Mouse (Mus musculus): ENCODE measurements around the gene Tmod1. TPM values are rescaled to one million over a fixed set of nuclear protein-coding genes. Genes with fewer than 3 reads are reported as not detected.

Gene Tmod1
- polyA plus RNA-seq, 1 experiment: 48.2 TPM

DNA sequence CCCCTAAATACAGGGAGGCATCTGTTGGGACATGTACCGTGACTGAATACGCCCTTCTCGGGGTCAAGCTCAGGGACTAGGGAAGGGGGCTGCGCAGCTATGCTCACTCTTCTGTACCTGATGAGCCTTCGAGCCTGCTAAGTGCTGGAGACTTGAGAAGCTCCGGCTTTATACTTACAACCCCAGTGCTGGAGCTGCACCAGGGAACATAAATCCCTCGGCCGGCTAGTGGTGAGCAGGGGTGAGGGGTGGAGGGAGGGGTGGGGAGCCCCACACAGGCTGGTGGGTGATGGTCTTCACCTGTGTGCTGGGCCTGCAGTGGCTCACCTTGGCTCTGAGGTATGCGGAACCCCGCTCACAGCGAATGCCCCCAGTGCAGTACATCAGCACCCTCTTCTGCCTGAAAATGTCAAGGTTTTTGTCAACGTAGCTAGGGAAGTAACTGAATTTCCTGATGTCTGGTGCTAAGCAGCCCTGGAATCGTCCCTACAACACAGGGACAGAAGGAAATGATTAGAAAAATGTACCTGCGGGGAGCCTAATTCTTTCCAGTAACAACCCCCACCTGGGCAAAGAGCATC is 80.9 kb downstream of the Tmod1 start:
- Histone ChIP-seq H3K4me1 (ENCODE audit: control insufficient read depth, insufficient read depth, low read length) (no peaks in the 10 kb centered on the region), H3K27ac (ENCODE audit: insufficient read depth, low read length) (no peak overlapping the region), H3K4me3 (ENCODE audit: insufficient read depth, low read length) (no peak overlapping the region)
- TF ChIP-seq POLR2A (IDR thresholded peaks at IDR 0.05; ENCODE audit: extremely low read depth, insufficient read depth, low read length): no peak
- TF ChIP-seq CTCF (IDR thresholded peaks at IDR 0.05; ENCODE audit: extremely low read depth, insufficient read depth, low read length): peak; percentile 21

DNA sequence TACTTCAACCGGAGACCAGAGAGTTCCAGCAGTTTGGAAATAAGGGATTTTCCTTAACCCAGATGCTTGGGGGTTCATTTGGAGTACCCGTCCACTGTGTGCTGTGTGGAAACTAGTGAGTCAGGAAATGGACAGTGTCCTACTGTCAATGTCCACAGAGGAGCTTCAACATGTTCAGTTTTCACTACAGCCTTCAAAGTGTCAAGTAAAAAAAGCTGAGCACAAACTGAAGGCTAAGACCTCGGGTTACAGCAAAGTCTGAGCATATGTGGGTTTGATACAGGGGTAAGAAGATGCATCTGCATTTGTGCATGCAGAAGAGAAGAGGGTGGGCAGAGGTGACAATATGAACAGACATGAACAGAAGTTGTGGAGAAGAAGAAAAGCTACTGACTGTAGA is 82.0 kb downstream of the Tmod1 start:
- no peak overlapping the region for H3K4me3 ChIP-seq (ENCODE audit: insufficient read depth, low read length)
- H3K4me1 ChIP-seq (ENCODE audit: control insufficient read depth, insufficient read depth, low read length): no peaks in the 10 kb centered on the region
- no peak for TF ChIP-seq POLR2A (IDR thresholded peaks at IDR 0.05; ENCODE audit: extremely low read depth, insufficient read depth, low read length)
- TF ChIP-seq CTCF (IDR thresholded peaks at IDR 0.05; ENCODE audit: extremely low read depth, insufficient read depth, low read length): no peak
- H3K27ac ChIP-seq (ENCODE audit: insufficient read depth, low read length): no peak overlapping the region

GRCm38 (mm10) chr4:46123358-46123757 is 84.6 kb downstream of the Tmod1 start:
- no peaks in the 10 kb centered on the region for H3K4me1 ChIP-seq (ENCODE audit: control insufficient read depth, insufficient read depth, low read length)

GRCm38 (mm10) chr4:46126541-46126940 is 87.8 kb downstream of the Tmod1 start:
- H3K27ac ChIP-seq (ENCODE audit: insufficient read depth, low read length): no peak overlapping the region
- no peaks in the 10 kb centered on the region for H3K4me1 ChIP-seq (ENCODE audit: control insufficient read depth, insufficient read depth, low read length)
- H3K4me3 ChIP-seq (ENCODE audit: insufficient read depth, low read length): no peak overlapping the region
- TF ChIP-seq CTCF (IDR thresholded peaks at IDR 0.05; ENCODE audit: extremely low read depth, insufficient read depth, low read length): peak; percentile 99
- no peak for TF ChIP-seq POLR2A (IDR thresholded peaks at IDR 0.05; ENCODE audit: extremely low read depth, insufficient read depth, low read length)

More at GRCm38 (mm10) chr4:46123358-46123757, 84.6 kb downstream of the Tmod1 start:
- TF ChIP-seq CTCF (IDR thresholded peaks at IDR 0.05; ENCODE audit: extremely low read depth, insufficient read depth, low read length): no peak
- Histone ChIP-seq H3K27ac (ENCODE audit: insufficient read depth, low read length) (no peak overlapping the region), H3K4me3 (ENCODE audit: insufficient read depth, low read length) (no peak overlapping the region)

GRCm38 (mm10) chr4:46129311-46130004 is 90.7 kb downstream of the Tmod1 start:
- TF ChIP-seq CTCF (IDR thresholded peaks at IDR 0.05; ENCODE audit: extremely low read depth, insufficient read depth, low read length): no peak
- no peak for TF ChIP-seq POLR2A (IDR thresholded peaks at IDR 0.05; ENCODE audit: extremely low read depth, insufficient read depth, low read length)
- Histone ChIP-seq H3K27ac (ENCODE audit: insufficient read depth, low read length) (no peak overlapping the region), H3K4me3 (ENCODE audit: insufficient read depth, low read length) (no peak overlapping the region), H3K4me1 (ENCODE audit: control insufficient read depth, insufficient read depth, low read length) (peaks cover 1% of the 10 kb centered on the region; the same call in 1 of the 2 replicates)

DNA sequence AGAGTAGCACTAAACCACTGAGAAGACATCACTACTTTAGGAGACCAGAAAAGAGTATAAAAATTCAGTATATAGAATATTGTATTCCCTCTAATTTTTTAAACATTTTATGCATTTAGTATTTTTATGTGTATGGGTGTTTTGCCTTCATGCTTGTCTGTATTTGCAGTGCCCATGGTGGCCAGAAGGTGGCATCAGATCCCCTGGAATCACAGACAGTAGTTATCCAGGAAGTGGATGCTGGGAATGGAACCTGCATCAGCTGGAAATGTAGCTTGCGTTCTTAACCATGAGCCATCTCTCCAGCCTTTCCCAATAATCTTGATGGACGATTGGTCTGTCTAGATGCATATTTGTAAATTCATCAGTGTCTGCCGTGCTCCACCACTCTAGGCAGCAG is 91.5 kb downstream of the Tmod1 start:
- Histone ChIP-seq H3K4me1 (ENCODE audit: control insufficient read depth, insufficient read depth, low read length) (peaks cover 1% of the 10 kb centered on the region; the same call in 1 of the 2 replicates), H3K4me3 (ENCODE audit: insufficient read depth, low read length) (no peak overlapping the region), H3K27ac (ENCODE audit: insufficient read depth, low read length) (no peak overlapping the region)
- peak; percentile 66 for TF ChIP-seq CTCF (IDR thresholded peaks at IDR 0.05; ENCODE audit: extremely low read depth, insufficient read depth, low read length)
- no peak for TF ChIP-seq POLR2A (IDR thresholded peaks at IDR 0.05; ENCODE audit: extremely low read depth, insufficient read depth, low read length)

DNA sequence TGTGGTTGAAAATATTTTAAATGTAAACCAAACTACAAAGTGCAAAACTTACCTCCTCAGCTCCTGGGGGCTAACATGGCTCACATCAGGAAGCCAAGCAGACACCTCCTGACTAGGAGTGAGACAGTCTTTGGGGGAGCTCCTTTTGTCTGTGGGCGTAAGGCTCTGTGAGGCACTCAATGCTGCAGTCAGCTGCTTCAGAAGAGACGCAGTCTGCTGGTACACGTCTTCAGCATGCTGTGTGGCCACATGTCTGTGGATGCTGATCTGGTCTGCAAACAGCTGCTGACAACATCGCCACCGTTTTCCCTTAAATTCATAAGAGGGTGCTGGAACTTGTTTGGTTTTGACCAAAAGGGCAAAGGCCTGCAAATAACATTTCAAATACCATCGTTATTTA is 93.1 kb downstream of the Tmod1 start:
- Histone ChIP-seq H3K4me3 (ENCODE audit: insufficient read depth, low read length) (no peak overlapping the region), H3K27ac (ENCODE audit: insufficient read depth, low read length) (no peak overlapping the region), H3K4me1 (ENCODE audit: control insufficient read depth, insufficient read depth, low read length) (peaks cover 1% of the 10 kb centered on the region; the same call in 1 of the 2 replicates)
- no peak for TF ChIP-seq POLR2A (IDR thresholded peaks at IDR 0.05; ENCODE audit: extremely low read depth, insufficient read depth, low read length)
- TF ChIP-seq CTCF (IDR thresholded peaks at IDR 0.05; ENCODE audit: extremely low read depth, insufficient read depth, low read length): no peak

GRCm38 (mm10) chr4:46137629-46138286 is 99.0 kb downstream of the Tmod1 start:
- peaks cover 6% of the 10 kb centered on the region for H3K4me1 ChIP-seq (ENCODE audit: control insufficient read depth, insufficient read depth, low read length)
- H3K27ac ChIP-seq (ENCODE audit: insufficient read depth, low read length): 0 out of 2 replicates have a peak overlapping the region, but pooled peaks have one; percentile 94
- H3K4me3 ChIP-seq (ENCODE audit: insufficient read depth, low read length): peak overlapping the region; percentile 83
- TF ChIP-seq POLR2A (IDR thresholded peaks at IDR 0.05; ENCODE audit: extremely low read depth, insufficient read depth, low read length) (no peak), CTCF (IDR thresholded peaks at IDR 0.05; ENCODE audit: extremely low read depth, insufficient read depth, low read length) (no peak)

GRCm38 (mm10) chr4:46138287-46139222 is 99.8 kb downstream of the Tmod1 start, which contains the start of the genes Ncbp1 and Tstd2:
Ncbp1 (plus strand) TSS chr4:46138613.
Tstd2 (minus strand) TSS chr4:46138694.
- TF ChIP-seq POLR2A (IDR thresholded peaks at IDR 0.05; ENCODE audit: extremely low read depth, insufficient read depth, low read length) (peak; percentile 61), CTCF (IDR thresholded peaks at IDR 0.05; ENCODE audit: extremely low read depth, insufficient read depth, low read length) (no peak)
- peak within 1 kb of the TSS; percentile 94 for H3K27ac ChIP-seq (ENCODE audit: insufficient read depth, low read length)
- peak within 1 kb of the TSS; percentile 83 for H3K4me3 ChIP-seq (ENCODE audit: insufficient read depth, low read length)
- H3K4me1 ChIP-seq (ENCODE audit: control insufficient read depth, insufficient read depth, low read length): peaks cover 6% of the 10 kb centered on the region
